Mouse (Mus musculus) CD4-positive, CD25-positive, alpha-beta regulatory T cell, adult 2 months (primary cell): ENCODE results near the gene Gm49322.
"Not testable (repeated sequence)": the region's sequence is repeated elsewhere in the genome, so short reads cannot be mapped to it uniquely, and the experiment has no call there.

Experiments
- DNase-seq: peaks from one replicate; pipeline ENCODE4 v3.0.0-alpha.2; 2012; ENCODE audit warnings: low read depth, low spot score

The Gm49322 gene

DNA sequence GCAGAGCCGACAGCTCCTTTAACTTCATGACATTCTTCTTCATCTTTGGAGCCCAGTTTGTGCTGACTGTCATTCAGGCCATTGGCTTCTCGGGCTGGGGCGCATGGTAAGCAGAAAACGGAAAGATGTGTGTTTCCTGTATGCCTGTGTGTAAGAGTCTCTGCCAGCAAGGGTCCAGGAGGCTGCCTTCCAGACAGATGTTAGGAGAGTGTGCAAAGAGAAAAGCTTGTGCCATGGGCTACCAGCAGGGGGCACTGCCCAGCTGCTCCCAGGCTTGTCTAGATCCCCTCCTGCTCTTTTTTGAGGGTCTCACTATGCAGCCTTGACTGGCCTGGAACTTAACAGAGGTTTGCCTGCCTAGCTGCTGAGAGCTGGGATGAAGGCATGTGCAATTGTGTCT lies 5.2 kb downstream of the Gm49322 start:
- peak; percentile 78 for DNase-seq

DNA sequence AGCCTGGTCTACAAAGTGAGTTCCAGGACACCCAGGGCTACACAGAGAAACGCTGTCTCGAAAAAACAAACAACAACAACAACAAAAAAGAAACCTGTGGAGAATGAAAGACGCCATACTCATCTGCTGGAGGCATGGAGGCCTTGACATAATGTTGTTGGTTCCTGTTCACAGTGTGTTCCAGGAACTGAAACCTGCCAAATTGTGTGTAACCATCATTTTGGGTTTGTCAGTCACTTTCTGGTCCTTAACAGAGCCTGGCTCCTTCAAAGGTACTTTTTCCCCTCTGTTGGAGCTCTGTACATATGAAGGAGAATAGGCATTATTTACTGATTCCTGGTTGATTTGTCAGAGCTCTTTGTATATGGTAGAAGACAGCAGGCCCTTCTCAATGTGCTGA lies 6.1 kb downstream of the Gm49322 start:
- DNase-seq, result no peak

DNA sequence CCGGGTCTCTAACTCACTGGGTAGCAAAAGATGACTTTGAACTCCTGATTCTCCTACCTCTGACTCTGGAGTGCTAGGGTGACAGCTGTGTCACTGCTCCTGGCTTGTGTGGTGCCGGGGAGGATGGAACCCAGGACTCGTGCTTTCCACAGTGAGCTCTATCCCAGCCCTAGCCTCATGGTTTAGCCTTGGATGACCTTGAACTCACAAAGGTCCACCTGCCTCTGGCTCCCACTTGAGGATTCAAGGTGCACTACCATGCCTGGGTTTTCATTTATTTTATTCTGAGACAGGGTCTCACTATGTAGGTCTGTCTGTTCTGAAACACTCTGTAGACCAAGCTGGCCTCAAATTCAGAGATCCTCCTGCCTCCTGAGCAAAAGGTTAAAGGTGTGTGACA lies 8.0 kb downstream of the Gm49322 start:
- no peak for DNase-seq

DNA sequence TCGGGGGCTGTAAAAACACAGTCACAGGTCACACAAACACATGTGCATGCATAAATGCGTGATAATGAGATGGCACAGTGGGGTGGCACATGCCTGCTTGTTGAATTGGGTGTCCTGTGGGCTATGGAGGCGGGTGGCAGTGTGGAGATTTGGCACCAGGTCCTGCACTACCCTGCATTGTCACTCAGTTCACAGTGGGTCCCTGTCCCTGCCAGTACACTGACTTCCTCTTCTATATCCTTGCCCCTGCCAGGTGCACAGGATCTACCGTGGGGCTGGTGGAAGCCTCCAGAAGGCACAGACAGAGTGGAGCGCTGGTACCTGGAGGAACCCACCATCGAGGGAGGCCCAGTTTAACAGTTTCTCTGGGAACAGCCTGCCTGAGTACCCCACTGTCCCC lies 8.5 kb downstream of the Gm49322 start:
- DNase-seq, result no peak

DNA sequence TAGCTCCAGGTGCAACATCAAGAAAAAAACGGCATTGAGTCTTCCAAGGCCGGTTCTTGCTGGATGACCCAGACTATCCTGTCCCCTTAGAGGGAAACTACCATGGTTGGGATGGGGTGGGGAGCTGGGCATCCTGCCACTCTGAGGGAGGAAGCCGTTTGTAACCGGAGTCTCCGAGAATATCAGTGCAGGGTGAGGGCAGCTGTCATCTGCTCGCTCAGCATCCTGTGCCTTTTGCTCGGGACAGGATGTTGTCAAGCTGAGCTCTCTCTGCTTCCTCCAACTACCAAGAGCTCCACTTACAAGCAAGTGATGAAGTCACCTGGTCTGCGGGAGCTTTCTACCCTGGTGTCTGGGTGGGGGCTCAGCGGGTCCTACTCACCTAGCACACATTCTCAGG lies 12.4 kb downstream of the Gm49322 start:
- peak; percentile 86 for DNase-seq

DNA sequence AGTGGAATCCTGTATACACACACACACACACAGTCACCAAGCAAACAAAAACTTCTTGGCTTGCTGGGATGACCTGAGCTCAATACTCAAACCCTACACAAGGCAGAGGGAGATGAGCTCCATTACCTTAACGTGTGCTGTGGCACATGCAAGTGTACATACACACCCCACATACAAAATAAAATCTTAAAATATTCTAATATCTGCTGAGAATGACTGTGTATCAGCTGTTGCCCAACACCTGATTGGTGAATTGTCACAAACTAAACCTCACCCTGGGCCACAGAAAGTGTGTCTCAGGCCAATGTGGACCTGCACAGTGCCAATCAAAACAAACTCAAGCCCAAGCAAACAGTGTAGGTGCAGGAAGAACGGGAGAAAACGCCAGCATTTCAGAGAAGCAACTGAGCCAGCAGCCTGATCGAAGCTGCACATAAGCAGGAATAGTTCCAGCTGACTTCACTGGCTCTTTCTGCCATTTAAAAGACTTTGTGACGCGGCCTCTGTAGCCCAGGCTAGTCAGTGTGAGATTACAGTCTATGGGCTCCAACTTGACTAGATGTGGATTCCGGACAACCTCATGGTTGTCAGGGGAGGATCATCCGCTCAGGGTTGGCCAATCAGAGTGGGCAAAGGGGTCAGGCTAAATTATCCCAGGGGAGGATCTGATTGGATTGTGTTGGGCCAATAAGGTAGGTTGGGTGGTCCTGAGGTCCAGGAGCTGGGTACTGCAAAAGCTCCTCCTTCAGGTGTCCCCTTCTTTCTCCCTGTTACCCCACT lies 13.8 kb downstream of the Gm49322 start:
- DNase-seq, result no peak

DNA sequence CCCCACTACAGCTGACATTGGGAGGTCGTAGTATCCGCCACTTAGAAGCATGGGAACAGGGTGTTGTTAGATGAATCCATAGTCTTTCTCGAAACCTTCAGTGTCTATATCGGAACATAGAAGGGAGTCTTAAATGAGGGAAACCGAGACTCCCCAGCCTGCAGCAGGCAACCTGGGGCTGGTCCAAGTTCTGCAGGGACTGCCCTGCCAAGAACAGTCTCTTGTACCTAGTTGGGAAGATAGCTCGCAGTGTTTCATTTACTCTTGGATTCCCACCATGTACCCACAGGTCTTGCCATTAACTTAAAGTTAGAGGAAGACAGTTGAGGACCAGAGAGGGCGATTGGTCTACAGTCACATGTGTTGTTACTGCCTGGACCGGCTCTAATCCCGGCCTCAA lies 14.5 kb downstream of the Gm49322 start:
- DNase-seq, result no peak

DNA sequence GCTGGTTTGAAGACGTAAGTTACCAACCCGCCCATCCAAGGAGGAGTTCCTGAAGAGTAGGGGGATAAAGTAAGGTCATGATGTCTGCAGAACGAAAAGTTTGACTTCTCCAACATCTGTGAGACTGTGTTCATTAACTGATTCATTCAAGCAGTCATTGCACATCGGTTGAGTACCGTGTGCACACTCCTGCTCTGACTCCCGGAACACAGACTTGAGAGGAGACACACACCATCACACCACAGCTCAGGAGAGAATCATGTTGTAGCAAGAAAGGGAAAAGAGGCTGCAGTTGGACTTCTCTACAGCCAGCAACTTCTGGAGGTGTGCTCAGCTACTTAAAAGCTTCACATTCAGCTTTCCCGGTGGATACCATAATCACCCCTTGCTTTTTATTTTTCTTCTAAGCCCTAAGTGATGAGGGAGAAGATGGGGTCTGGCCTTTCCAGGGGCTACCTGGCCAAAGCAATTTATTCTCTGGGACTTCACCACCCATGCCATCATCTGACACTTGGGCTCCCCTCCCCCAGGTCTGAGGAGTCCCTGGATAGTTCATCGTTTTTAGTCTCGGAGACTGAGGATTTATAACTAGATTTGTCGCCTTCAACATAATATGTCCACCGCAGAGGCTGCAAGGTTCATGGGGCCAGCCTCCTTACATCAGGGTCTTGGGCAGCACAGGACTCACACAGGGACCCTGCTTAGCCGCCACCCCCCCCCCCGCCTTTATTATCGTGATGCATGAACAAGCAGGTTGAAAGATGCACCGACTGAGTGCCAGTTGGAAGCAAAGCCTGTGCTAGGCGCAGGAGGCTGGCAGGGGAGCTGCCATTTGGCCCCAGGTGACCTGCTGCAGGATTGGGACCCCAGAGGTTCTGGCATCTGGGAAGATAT lies 15.2 kb downstream of the Gm49322 start:
- DNase-seq, result no peak

DNA sequence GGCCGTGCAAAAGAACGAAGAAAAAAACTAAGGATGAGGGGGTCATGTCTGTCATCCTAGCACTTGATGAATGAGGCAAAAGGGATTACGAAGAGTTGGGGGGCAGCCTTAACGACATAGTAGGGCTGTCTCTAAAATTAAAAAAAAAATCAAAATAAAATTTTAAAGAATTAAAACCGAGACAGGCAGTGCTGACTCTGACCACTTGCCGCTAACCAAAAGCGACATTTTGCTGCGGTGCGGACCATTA lies 15.8 kb downstream of the Gm49322 start:
- no peak for DNase-seq

DNA sequence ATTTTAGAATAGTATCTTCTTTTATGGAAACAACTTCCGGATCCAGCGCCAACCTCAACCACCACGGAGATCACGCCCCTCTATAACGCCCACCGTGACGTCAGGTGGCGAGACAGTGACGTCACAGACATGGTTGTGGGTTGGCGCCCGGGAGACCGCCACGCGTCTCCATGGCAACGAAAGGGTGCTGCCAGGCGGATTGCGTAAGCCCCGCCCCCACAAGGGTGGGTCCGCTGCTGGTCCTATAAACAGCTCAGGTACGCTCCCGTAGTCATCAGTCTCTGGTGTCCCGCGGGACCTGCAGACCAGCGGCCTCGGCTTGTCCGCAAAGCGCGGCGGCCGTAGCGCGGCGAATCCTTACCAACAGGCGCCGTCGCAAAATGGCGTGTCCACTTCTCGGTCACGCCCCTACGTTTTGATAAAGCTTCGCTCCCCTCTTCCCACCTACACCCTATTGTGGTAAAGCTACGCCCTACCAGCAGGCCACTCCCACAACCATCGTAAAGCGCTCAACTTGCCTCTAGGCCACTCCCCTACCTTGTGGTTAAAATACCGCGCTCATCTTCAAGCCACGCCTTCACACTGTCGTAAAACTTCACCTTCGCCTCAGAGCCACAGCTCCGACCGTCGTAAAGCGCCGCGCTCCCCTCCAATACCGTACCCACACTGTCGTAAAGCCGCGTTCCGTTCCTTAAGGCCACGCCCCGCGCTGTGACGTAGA lies 16.3 kb downstream of the Gm49322 start:
- peak; percentile 100 for DNase-seq

DNA sequence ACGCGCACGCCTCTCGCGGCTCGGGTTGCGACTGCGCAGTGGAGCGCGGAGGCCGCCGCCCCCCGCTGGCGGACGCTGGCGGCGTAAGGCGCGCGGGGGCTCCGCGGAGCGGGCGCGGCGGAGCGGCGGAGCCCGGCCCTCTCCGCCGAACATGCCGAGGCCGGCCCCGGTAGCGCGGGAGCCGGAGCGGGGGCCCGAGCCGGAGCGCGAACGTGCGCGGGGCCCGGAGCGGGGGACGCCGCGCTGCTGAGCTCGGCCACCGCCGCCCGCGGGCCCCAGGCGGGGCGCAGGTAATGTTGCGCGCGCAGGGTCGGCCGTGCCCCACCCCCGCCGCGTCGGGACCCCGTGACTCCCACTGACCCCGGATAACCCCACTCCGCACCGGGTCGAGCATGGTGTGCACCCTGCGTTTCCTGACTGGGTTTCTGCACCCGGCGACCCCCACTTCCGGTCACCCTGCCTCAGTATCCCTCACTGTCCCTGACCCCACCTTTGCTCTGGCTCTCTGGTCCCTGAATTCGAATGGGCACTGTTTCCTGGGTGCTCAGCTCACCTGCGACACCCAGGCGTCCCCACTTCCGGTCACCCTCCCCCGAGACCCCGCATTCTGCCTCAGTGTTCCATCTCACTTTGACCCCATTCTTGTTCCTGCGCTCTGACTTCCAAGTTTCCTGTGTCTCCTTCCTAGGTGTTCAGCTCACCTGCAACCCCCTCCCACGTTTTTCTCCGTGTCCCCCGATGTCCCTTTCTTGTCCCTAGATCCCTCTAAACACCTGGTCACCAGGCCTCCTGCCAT lies 17.0 kb downstream of the Gm49322 start, which contains the start of gene Csnk1g2:
Gene Csnk1g2, plus strand, starts transcription at position 178 of the 796 bp plus-strand sequence.
- no peak for DNase-seq

DNA sequence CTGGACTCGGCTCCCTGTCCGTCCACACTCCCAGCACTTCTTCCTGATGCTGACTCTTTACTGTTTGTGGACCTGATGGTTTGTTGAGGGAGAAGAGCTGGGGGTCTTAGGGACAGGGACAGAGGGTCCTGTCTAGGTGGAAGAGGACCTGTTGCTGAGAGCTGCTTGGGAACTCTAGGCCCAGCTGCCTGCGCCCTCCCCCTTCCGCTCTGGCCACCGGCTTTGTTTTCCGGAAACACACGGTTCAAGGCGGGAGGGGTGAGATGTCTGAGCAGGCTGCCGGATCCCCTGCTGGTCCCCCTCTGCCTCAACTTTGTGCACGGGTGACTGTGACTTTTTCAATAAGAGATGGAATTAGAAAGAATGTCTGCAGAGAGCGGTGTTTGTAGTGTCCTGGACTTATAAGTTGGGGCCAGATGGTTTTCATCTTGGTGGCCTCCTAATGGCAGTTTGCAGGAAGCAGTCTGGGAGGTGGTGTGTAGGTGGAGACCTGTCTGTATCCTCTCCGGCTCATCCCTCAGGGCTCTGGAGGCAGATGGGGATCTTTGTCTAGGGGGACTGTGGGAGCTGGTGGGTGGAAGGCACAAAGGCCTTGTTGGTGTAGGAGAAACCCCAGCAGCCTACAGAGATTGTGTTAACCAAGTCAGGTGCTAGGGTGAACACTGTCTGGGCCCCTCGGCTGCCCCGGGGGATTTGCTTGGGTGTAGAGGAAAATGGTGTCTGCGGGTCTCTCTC lies 17.8 kb downstream of the Gm49322 start:
- DNase-seq, result peak; percentile 80

DNA sequence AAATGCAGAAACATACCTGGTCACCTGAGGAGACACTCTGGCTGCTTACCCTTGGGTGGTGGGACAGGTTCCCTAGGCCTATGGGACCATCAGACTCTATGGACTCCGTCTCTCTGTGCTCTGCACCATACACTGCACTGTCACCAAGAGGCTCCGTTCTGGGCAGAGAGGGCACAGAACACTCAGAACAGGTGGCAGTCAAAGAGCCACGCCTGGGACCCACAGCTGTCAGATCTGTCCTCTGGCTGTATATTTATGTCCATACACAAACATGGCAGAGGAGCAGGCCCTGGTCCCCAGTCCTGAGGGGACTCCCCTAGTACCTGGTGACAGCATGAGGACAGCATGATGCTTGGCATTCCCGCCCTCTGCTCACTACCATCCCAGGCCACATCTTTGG lies 19.9 kb downstream of the Gm49322 start:
- no peak for DNase-seq

DNA sequence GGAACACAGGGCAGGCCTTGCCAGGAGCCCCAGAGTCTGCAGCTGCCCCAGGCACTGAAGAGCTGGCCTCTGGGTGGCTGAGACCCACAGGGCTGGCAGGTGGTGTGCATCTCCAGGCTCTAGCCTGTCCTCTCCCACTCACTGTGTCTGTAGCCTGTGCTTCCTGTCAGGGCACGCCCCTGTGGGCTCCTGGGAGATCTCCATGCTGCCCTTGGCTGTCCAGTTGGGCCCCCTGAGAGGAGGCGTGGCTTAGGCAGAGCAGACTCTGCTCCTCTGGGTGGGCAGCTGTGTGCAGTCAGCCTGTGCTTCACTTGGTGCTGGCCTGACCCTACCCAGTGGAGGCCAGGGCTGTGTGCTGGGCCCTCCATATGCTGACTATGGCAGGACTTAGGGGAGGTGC lies 21.9 kb downstream of the Gm49322 start:
- DNase-seq, result no peak

DNA sequence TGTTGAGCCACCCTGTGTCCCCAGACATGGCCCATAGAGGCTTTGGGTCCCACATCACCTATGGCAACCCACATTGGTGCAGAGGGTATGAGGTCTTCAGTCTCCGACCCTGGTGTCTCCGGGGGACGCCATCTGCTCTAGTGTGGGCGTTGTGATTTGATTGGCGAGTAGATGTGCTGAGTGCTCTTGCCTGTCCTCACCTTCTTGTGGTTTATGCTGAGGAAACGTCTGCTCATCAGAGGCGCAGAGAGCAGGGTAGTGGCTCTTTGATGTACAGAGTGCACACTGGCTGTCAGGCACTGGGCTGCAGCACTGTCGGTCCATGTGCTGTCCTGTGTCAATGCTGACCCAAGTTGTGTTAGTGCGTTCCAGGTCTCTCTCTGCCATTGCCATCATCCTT lies 23.1 kb downstream of the Gm49322 start:
- DNase-seq, result peak; percentile 68

DNA sequence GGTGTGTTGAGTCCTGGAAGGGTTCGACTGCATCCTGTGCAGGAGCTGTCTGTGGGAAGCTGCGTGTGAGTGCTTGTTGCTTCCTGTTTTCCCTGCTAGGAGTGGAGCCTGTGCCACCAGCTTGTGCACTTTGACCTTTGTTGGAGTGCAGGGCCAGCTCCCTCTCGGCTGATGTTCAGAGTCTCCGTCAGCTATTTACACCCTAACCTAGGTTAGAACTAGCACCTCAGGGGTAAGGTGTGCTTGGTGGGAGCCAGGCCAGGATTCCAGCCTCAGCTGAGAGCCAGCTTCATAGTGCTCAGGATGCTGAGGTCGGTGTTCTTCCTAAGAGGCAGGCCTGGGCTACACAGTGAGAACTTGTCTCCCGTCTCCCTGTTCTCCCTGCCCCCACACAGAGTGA lies 29.5 kb downstream of the Gm49322 start:
- DNase-seq, result no peak

DNA sequence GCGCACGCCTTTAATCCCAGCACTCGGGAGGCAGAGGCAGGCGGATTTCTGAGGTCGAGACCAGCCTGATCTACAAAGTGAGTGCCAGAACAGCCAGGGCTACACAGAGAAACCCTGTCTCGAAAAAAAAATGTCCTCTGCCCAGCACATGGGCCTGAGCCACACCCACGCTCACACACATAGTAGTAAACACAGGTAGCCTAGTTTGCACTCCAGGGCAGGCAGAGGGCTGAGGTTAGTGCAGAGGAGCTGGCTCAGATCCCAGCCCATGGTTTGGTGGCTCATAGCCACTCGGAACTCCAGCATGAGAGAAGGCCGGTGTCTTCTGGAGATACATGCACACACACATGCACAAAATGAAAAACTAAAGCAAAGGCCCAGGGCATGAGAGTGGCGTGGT lies 41.1 kb downstream of the Gm49322 start:
- no peak for DNase-seq

DNA sequence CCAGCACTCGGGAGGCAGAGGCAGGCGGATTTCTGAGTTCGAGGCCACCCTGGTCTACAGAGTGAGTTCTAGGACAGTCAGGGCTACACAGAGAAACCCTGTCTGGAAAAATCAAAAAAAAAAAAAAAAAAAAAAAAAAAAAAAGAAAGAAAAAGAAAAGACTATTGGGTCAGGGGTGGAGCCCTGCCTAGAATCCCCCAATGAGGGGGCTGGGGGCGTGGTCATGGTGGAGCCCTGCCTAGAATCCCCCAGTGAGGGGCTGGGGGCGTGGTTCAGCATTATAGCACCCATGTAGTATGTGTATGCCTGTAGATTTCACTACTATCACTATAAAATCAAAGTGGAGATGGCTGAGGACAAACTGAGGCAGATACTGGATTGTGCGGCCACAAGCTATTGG lies 44.1 kb downstream of the Gm49322 start:
- DNase-seq, result not testable (repeated sequence)

DNA sequence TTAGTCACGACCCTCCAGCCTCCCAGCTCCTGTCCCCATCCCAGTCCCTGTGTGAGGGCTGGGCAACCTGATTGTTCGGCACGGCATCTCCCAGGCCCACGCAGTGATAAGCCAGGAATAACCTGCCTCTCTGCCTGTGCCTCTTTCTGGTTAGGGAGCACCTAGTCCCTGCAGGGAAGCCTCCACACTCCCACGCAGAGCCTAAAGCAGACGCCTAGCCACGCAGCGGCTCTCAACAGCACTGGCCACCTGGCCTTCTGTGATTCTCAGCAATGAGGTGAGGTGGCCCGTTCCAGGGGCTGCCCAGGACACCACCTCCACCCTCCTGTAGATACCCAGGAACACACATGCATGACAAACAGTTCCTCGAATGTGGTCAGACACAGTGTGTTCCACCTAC lies 44.6 kb downstream of the Gm49322 start:
- DNase-seq, result no peak

DNA sequence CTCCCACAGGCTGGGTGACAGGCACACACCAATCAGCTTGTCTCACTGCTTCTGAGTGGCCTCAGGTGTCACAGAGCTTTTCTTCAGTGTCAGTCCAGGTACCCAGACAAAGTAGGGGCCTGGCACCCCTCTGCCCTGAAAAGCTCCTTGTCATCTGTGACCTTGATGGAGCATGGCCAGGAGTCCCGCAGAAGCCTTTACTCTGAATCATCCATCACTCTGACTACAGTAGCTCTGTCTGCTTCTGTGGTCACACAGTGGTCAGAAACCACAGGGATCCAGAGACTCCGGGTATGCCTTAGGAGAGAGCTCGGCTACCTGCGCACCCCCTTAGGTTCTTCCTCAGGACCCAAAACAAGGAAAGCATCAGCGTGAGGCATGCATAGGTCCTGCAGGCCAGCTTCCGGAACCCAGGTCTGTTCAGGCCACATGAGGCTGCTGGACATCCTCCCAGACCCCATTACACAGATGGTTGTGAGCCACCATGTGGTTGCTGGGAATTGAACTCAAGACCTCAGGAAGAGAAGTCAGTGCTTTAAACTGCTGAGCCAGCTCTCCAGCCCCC lies 47.4 kb downstream of the Gm49322 start:
- no peak for DNase-seq

DNA sequence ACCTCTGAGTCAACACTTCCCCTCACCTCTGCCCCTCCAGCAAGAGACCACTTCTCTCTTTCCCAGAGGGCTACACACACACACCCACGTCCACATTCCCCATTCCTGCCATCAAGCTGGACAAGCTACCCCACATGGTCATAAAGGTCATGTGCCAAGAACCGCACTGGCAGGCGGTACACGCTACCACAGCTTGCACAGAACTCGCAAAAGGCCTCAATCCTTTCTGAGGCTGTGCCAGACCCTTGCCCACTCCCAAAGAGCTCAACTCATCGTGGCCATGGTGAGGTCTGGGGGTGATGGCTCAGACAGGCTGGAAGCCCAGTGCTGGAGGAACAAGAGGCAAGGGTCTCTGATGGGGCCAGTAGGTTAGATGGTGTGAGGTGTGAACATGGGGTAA lies 49.0 kb downstream of the Gm49322 start:
- DNase-seq, result no peak
